8 mouse cellular contexts compared by ENCODE assay signal in genomic region chr19:8821146-8821545, GRCm38 (mm10). TPM values are rescaled to one million over a fixed set of nuclear protein-coding genes. Genes with fewer than 3 reads are reported as not detected.
DNase-seq lines count a peak whose midpoint lies in the region; ATAC-seq and TF ChIP-seq lines count a peak whose summit lies in the region.

No protein-coding gene starts in this region.

- TF ChIP-seq CTCF in left cerebral cortex, adult 2 months (IDR thresholded peaks at IDR 0.05), result no peak
- TF ChIP-seq CTCF in embryonic fibroblast, embryonic 13.5 days (IDR thresholded peaks at IDR 0.05; ENCODE audit: borderline replicate concordance, insufficient read depth, low read length), result no peak
- TF ChIP-seq CTCF in kidney, postnatal 0 days (IDR thresholded peaks at IDR 0.05; ENCODE audit: low read depth), result no peak

- H3K9me3 ChIP-seq in kidney, postnatal 0 days (replicated peaks; ENCODE audit: low read length), result no peaks in the 10 kb centered on the region
- no peaks in the 10 kb centered on the region for H3K9me3 ChIP-seq in neural tube, embryonic 13.5 days

- intact Hi-C loops in left cerebral cortex, adult 2 months (cut with DNase I), result loop anchor here (1.0 to 2.0 kb wide), 2 partner anchors 11 to 16 kb away; partner anchors contain the start of gene Bscl2
- intact Hi-C loops in left cerebral cortex, postnatal 25 days (cut with DNase I), result loop anchor here (5.0 kb wide), 1 partner anchor 79 kb away; the partner anchor contains the start of genes 1700092M07Rik and Stx5a

- peak overlapping the region; percentile 73 for H3K4me2 ChIP-seq in kidney, postnatal 0 days (ENCODE audit: low read length)
- H3K4me2 ChIP-seq in neural tube, embryonic 13.5 days, result peak overlapping the region; percentile 99

- H3K27me3 ChIP-seq in kidney, postnatal 0 days (ENCODE audit: insufficient read depth, low read length), result no peaks in the 10 kb centered on the region
- H3K27me3 ChIP-seq in neural tube, embryonic 13.5 days, result no peaks in the 10 kb centered on the region

- no peak for TF ChIP-seq POLR2A in embryonic fibroblast, embryonic 13.5 days (IDR thresholded peaks at IDR 0.05; ENCODE audit: low read depth, low read length)

- no peaks in the 10 kb centered on the region for H3K4me1 ChIP-seq in embryonic fibroblast, embryonic 13.5 days (ENCODE audit: control insufficient read depth, insufficient read depth, low read length)
- H3K4me1 ChIP-seq in kidney, postnatal 0 days (replicated peaks; ENCODE audit: insufficient read depth, low read length), result no peaks in the 10 kb centered on the region; the same call in none of the 2 replicates
- peaks cover 50% of the 10 kb centered on the region for H3K4me1 ChIP-seq in neural tube, embryonic 13.5 days (replicated peaks)

- H3K4me3 ChIP-seq in left cerebral cortex, adult 2 months, result peak overlapping the region; percentile 71
- H3K4me3 ChIP-seq in embryonic fibroblast, embryonic 13.5 days (ENCODE audit: insufficient read depth, low read length), result peak overlapping the region; percentile 95
- H3K4me3 ChIP-seq in kidney, postnatal 0 days (replicated peaks; ENCODE audit: low read depth, low read length), result peak overlapping the region; percentile 98
- H3K4me3 ChIP-seq in neural tube, embryonic 13.5 days, result peak overlapping the region; percentile 75

- WGBS in kidney, postnatal 0 days, result under 1% methylated on average over 7 of the region's 7 CpGs
- 3% methylated on average over 7 of the region's 7 CpGs for WGBS in neural tube, embryonic 13.5 days

- H3K36me3 ChIP-seq in kidney, postnatal 0 days (ENCODE audit: insufficient read depth, low read length), result peaks cover 35% of the 10 kb centered on the region
- peaks cover 40% of the 10 kb centered on the region for H3K36me3 ChIP-seq in neural tube, embryonic 13.5 days

- DNase-seq in left cerebral cortex, adult 2 months (ENCODE audit: extremely low spot score in 1 of 2, low spot score in 2 of 2), result no peak
- DNase-seq in left cerebral cortex, postnatal 25 days (ENCODE audit: low spot score in 2 of 2), result no peak
- peak; percentile 67 for DNase-seq in kidney, postnatal 0 days (ENCODE audit: low spot score)
- no peak for DNase-seq in right cerebral cortex, adult 2 months (ENCODE audit: low spot score in 2 of 2)
- no peak for DNase-seq in thymus, postnatal 25 days
- no peak for DNase-seq in layer of hippocampus, adult 8-10 months (ENCODE audit: low spot score in 2 of 2)

- peak overlapping the region; percentile 98 for H3K9ac ChIP-seq in kidney, postnatal 0 days (ENCODE audit: low read depth, low read length)
- peak overlapping the region; percentile 98 for H3K9ac ChIP-seq in neural tube, embryonic 13.5 days

- H3K27ac ChIP-seq in left cerebral cortex, adult 2 months, result peak overlapping the region; percentile 11
- peak overlapping the region; percentile 92; the same call in 1 of the 2 replicates for H3K27ac ChIP-seq in embryonic fibroblast, embryonic 13.5 days (ENCODE audit: insufficient read depth, low read length)
- peak overlapping the region; percentile 99 for H3K27ac ChIP-seq in kidney, postnatal 0 days
- peak overlapping the region; percentile 97; the same call in 1 of the 2 replicates for H3K27ac ChIP-seq in neural tube, embryonic 13.5 days (replicated peaks)

- ATAC-seq in kidney, postnatal 0 days (replicated peaks; ENCODE audit: low FRiP score, low read depth), result no peak
- ATAC-seq in neural tube, embryonic 13.5 days (ENCODE audit: low read depth), result no peak

RNA-seq across cellular contexts. Expression of gene Hnrnpul2, which starts 1.3 kb away (rescaled TPM):
- total RNA-seq in left cerebral cortex, adult 2 months (2021), result 100 to 1,000 TPM; 125 to 129 TPM
- total RNA-seq in left cerebral cortex, postnatal 25 days (2021), result 100 to 1,000 TPM; 110 to 112 TPM
- polyA plus RNA-seq in embryonic fibroblast, embryonic 13.5 days (2011; ENCODE audit: insufficient read length, low read depth, missing spikeins), result 78.5 and 98.7 TPM in 2 replicates
- polyA plus RNA-seq in kidney, postnatal 0 days (2015; fragmentation: Nextera tagmentation; extraction: Ambion mirVana), result 5.5 and 6.3 TPM in 2 replicates
- polyA plus RNA-seq in neural tube, embryonic 13.5 days (2015; fragmentation: Nextera tagmentation; extraction: Ambion mirVana), result 5.3 and 6.0 TPM in 2 replicates
- total RNA-seq in layer of hippocampus, adult 8-10 months (2022), result 100 to 1,000 TPM; 113 to 126 (median 120) TPM

RNA-seq across cellular contexts. Expression of gene Ttc9c, which starts 2.0 kb away (rescaled TPM):
- 10 to 100 TPM; 34.5 to 36.7 TPM for total RNA-seq in left cerebral cortex, adult 2 months (2021)
- total RNA-seq in left cerebral cortex, postnatal 25 days (2021), result 10 to 100 TPM; 35.1 to 35.5 TPM
- 52.8 and 68.7 TPM in 2 replicates for polyA plus RNA-seq in embryonic fibroblast, embryonic 13.5 days (2011; ENCODE audit: insufficient read length, low read depth, missing spikeins)
- 32.2 and 35.9 TPM in 2 replicates for polyA plus RNA-seq in kidney, postnatal 0 days (2015; fragmentation: Nextera tagmentation; extraction: Ambion mirVana)
- 47.6 and 59.0 TPM in 2 replicates for polyA plus RNA-seq in neural tube, embryonic 13.5 days (2015; fragmentation: Nextera tagmentation; extraction: Ambion mirVana)
- 10 to 100 TPM; 36.4 to 45.1 (median 40.1) TPM for total RNA-seq in layer of hippocampus, adult 8-10 months (2022)

RNA-seq across cellular contexts. Expression of gene AC129217.1, which starts 8.4 kb away (rescaled TPM):
- not detected for total RNA-seq in left cerebral cortex, adult 2 months (2021)
- total RNA-seq in left cerebral cortex, postnatal 25 days (2021), result not detected
- polyA plus RNA-seq in embryonic fibroblast, embryonic 13.5 days (2011; ENCODE audit: insufficient read length, low read depth, missing spikeins), result 43.8 and 73.0 TPM in 2 replicates
- polyA plus RNA-seq in kidney, postnatal 0 days (2015; fragmentation: Nextera tagmentation; extraction: Ambion mirVana), result not detected in 2 replicates
- not detected in 2 replicates for polyA plus RNA-seq in neural tube, embryonic 13.5 days (2015; fragmentation: Nextera tagmentation; extraction: Ambion mirVana)
- total RNA-seq in layer of hippocampus, adult 8-10 months (2022), result not detected

RNA-seq across cellular contexts. Expression of gene Bscl2, which starts 16.1 kb away (rescaled TPM):
- total RNA-seq in left cerebral cortex, adult 2 months (2021), result 100 to 1,000 TPM; 109 TPM
- total RNA-seq in left cerebral cortex, postnatal 25 days (2021), result 100 to 1,000 TPM; 111 to 112 TPM
- 41.2 and 50.0 TPM in 2 replicates for polyA plus RNA-seq in embryonic fibroblast, embryonic 13.5 days (2011; ENCODE audit: insufficient read length, low read depth, missing spikeins)
- polyA plus RNA-seq in kidney, postnatal 0 days (2015; fragmentation: Nextera tagmentation; extraction: Ambion mirVana), result 57.0 and 60.1 TPM in 2 replicates
- polyA plus RNA-seq in neural tube, embryonic 13.5 days (2015; fragmentation: Nextera tagmentation; extraction: Ambion mirVana), result 82.5 and 84.2 TPM in 2 replicates
- total RNA-seq in layer of hippocampus, adult 8-10 months (2022), result 100 to 1,000 TPM in 3 of 4 experiments, 10 to 100 TPM in 1; 98.1 to 115 (median 106) TPM

RNA-seq across cellular contexts. Expression of gene Gng3, which starts 17.8 kb away (rescaled TPM):
- total RNA-seq in left cerebral cortex, adult 2 months (2021), result 100 to 1,000 TPM; 184 to 198 TPM
- total RNA-seq in left cerebral cortex, postnatal 25 days (2021), result 100 to 1,000 TPM; 201 to 223 TPM
- polyA plus RNA-seq in embryonic fibroblast, embryonic 13.5 days (2011; ENCODE audit: insufficient read length, low read depth, missing spikeins), result not detected in 2 replicates
- polyA plus RNA-seq in kidney, postnatal 0 days (2015; fragmentation: Nextera tagmentation; extraction: Ambion mirVana), result 1.5 and 1.6 TPM in 2 replicates
- 335 and 393 TPM in 2 replicates for polyA plus RNA-seq in neural tube, embryonic 13.5 days (2015; fragmentation: Nextera tagmentation; extraction: Ambion mirVana)
- 100 to 1,000 TPM; 125 to 148 (median 143) TPM for total RNA-seq in layer of hippocampus, adult 8-10 months (2022)

Comparison
In these comparisons a context has a peak if more than half of its experiments do, and no peak if none do; other contexts are left out.
1. H3K27ac ChIP-seq: peak in every context shown above with its lines; median percentile 99 in kidney, postnatal 0 days; 97 in neural tube, embryonic 13.5 days; 92 in embryonic fibroblast, embryonic 13.5 days; 11 in left cerebral cortex, adult 2 months.